Mouse (Mus musculus) ovary, adult 18-20 months (tissue): ENCODE results near the gene Snap47.

Source experiments
- DNase-seq: peaks from one replicate; pipeline ENCODE4 v3.0.0; 2022; ENCODE audit warnings: low spot score, mixed read lengths

Snap47 gene

DNA sequence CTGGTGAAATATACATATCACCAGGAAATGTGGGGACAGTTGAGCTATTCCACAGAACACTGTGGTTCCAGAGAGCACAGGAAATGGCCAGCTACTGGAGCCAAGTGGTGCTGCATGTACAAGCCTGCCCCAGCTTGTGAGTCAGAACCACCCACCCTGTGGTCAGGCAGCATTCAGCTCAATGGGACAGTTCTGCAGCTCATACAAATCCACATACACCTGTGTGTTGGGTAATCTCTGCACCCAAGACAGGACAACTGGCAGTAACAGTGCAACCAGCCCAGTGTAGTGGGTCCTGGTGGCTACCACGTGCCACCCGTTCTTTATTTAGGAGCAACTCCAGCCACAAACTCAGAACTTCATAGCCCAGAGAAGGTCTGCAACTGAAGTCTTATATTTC lies 29.0 kb downstream of the Snap47 start:
- no peak for DNase-seq

DNA sequence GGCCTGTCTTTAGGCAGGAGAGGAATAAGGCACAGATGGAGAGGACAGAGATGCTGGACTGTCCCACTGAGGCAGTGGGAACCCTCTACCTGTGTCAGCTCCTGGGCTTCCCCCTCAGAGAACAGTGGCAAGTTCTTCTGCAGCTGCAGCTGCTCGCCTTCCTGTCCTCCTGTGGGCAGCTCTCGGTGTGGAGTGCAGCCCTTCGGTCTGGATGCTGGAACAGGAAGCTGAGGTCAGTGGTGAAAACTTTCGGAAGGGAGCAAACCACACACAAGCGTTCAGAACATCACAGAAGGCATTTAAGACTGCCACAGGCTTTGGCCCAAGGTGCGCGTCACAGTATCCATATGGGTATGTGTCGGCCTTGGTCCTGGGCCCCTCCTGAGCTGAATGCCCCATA lies 29.6 kb downstream of the Snap47 start:
- DNase-seq, result no peak

DNA sequence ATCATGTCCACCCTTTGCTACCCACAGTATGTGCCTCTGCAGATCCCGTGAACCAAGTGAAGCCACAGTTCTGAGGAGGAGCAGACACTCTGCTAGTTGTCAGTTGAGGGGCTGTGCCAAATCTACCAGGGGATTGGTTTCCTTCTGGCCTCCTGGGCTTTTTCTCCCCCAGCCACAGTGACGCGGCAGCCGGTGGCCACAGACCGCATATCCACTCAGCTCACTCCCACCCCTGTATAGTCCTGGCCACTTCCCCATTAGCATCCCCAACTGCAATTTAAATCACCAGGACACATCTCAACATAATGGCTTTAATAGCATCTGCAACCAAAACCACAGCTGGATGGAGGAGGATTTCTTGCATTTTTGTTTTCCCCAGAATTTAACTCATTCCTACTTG lies 32.3 kb downstream of the Snap47 start:
- no peak for DNase-seq

DNA sequence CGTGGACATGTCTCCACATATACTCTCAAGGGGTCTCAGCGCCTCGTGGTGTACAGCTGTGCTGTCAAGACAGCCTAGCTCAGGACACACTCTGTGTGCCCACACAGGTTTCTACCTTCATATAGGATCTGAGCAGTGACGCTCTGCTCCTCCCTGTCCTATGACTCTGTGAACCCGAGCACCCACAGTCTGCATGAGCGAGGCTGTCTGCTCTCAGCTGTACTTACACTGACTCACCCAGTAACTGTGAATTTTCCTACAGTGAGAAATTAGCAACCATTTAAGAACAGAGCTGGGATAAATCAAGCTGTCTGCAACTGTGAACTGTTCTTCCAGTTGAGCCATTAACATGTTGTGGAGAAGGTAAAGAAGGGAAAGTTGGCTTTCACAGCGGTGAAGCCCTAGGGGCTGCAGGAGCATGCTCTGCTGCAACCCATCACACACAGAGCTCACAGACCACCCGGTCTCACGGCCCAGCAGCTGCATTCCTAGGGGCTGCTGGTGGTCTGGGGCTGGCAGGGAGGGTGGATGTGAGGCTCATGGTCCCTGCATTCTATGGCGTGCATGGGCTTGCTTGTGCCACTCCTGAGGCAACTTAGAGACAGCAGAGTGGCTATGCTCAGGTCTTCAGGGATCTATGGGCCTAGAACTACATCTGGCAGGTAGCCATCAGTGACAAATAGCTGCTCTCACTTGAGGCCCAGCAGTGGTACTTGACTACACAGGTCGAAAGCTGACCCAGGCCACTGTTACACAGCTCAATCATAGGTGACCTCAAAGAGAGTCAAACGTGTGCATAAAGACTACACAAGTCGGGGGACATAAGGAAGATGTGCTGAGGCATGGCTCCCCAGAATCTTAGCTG lies 37.8 kb downstream of the Snap47 start:
- DNase-seq, result no peak

DNA sequence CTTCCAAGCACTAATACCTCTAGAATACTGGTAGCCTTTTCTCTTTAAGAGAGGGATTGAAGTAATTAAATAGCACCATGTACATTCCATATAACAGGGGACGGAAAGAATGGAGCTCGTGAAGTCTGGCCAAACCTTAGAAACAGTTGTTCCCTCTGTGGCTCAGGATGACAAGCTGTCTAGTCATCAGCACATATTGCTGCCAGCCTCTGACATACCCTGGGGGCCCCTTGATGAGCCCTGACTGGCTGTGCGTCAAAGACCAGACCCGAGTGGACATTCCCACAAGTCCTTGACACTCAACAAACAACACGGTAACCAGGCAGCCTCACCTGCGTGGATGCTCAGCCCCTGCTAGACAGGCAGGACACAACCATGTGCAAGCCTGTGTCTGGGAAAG lies 38.9 kb downstream of the Snap47 start:
- DNase-seq, result no peak

DNA sequence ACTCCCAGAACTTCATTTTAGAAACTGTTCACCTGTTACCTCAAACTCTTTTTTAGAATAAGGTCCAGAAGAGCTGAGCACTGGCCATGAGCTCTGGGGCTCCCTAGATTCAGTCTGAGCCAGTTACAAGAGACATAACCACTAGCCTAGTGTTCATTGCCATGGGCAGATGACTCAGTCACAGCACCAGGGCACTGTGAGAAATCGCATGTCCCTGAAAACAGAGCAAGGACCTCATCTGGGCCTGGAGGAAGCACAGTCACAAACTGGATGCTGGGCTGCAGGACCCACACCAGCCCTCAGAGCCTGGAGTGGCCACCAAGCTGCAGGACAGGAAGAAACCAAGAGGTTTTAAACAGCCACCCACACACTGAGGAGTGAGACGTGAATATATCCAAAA lies 40.1 kb downstream of the Snap47 start:
- DNase-seq, result no peak

DNA sequence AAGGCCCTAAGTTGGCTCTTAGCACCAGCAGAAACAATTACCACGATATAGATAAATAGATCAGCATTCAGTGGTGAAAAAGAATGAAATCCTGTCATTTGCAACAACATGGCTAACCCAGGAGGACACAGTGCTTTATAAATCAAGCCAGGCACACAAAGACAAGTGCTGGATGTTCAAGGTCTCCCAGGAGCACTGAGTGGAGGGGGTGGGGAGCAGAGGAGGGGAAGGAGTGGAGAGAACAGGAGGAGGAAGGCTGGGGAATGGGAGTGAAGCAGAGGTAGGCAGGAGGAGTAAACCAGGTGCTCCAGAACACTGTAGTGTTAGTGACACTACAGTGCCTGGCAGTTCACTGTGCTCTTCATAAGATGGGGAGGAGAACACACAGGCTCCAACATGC lies 45.2 kb downstream of the Snap47 start:
- DNase-seq, result no peak

DNA sequence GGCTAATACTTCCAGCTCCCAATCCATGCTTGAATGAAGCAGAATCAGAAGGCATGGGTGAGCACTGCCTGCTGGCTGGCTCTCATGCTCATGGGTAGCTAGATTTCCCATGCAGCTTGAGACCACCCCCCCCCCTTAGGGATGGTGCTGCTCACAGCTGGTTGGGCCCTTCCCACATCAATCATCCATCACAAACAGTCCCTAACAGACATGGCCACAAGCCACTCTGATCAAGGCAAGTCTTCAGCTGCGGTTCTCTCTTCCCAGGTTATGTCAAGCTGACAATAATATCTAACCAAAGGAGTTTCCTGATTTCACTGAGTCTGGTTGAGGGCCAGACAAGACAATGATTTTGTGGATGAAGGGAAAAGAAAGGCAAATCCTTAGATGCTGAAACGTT lies 50.1 kb downstream of the Snap47 start:
- no peak for DNase-seq

DNA sequence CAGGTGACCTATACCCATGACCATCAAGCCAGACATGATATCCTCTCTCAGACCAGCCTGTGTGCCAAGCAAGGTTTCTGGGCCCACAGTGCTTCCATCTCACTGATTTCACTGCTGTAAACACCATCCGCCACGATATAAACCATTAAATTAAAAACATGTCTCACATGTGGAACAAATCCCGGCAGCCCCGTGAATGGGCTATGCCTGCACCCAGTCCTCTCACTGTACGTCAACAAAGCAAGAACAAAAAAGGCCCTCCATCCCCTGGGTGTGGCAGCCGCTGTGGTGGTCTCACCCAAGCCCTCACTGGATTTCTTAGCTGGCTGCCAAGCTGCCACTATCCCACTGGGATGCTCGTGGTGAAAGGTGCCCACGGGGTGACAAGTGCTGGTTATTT lies 51.2 kb downstream of the Snap47 start:
- no peak for DNase-seq

DNA sequence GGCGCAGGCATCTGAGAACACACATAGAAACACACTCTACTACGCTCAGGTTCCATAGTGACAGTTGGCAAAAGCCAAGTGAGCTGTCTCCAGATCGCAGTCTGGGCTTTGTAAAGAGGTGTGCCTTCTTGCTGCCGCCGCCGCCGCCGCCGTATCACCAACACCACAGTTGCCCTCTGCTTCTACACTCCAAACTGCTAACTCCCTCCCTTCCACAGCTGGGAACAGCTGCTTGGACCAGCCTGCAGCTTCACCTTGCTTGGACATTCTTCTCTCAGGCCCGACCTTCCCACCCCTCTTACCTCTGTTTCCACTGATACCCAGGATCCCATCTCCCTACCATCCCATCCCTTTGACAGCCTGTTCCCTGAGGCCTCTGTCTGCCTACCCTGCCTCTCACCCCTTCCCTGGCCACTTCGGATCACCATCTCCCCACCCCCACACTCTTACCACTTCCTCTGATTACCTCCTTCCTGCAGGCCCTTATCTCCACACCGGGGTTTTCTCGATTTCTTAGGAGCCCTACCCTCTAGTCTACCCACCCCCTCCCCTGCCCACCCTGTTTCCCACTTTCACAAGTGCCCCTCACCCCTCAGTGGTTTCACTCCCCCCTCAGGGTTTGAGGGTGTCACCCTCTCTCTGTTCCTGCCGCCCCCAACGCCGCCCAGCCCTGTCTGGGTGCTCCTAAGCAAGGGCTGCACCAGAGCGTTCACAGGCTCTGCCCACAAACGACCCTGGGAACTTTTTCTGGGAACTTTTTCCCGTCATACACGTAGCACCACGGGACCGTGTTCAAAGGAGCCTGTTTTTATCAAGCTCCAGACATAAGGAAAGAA lies 53.2 kb downstream of the Snap47 start:
- no peak for DNase-seq

DNA sequence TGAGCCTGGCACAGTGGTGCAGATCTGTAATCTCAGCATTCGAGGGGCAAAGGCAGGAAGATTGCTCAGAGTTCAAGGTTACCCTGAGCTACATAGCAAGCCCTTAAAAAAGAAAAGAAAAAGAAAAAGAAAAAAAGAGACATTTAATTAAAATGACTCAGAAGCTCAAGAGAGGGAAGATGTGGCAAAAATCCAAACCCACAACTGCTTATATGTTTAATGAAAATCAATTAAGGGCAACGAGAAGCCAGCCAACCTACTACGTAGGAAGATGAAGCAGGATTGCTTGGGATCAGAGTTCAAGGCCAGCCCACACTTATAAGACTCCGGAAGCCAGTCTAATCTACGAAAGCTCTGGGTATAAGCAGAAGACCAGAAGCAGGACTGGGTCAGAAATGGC lies 56.5 kb downstream of the Snap47 start:
- DNase-seq, result no peak

DNA sequence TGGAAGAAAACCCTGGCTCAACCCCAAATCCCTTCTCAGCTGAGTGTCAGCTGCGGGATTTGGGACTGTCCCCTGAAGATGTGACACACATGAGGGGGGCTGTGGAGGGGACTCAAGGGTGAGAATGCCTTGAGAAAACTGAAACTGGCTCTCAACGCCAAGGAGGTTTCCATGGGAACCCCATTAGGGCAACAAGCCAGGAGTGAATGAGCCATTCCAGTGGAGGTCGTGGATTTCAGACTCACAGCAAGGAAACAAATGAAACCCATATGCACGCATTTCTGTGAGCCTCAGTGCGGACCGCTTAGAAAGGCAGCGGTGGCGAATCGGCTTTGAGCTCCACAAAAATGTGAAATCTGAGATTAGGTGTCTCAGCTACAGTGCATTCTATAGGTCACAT lies 57.4 kb downstream of the Snap47 start:
- DNase-seq, result peak; percentile 50

DNA sequence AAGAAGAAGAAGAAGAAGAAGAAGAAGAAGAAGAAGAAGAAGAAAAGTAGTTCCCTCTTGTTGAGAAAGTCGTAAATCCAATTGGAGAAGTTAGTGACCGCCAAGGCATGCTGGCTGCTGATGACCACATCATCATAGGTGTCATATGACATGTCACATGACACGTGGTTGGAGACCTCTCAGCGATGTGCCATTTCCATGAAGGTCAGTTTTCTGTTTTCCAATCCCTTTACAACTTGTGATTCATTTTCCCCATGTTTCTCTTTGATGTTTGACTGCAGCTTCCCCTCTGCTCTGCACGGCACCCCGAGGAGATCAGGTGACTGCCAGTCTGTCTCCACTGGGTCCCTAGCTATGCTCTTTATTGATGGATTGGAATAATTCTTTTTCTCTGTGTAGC lies 58.7 kb downstream of the Snap47 start:
- no peak for DNase-seq

DNA sequence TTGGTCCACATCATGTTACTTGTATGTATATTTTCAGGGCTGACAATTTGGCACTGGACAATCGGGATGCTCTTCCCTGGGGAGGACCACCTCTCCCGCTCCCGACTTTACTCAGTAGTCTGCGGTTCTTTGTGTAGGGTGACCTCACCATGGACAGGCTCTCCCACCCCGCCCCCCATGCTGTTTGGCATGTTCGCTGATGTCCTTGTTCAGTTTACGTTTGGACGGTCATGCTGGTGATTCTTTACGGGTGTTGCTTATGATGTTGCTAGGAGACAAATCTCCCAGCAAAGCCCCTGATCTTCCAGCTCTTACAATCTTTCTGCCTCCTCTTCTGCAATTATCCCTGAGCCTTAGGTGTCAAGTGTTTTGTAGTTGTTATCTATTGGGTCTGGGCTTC lies 60.5 kb downstream of the Snap47 start:
- no peak for DNase-seq

DNA sequence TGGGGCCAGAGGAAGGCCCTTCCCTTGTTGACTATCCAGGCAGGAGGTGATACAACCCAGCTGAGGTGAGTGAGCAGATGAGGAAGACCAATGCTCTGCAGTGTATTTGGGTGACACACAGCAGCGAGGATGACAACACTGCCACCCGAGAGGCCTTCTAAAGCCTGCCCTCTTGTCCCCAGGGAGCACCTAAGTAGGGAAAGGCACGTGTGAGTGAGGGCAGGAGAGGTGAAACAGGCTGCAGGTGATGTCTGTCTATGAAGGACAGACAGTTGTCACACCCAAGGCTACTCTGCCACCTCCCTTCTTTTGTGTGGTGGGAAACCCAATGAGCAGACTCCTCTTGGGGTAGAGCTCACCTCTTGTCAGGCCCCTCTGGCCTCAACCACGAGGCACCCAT lies 61.4 kb downstream of the Snap47 start:
- DNase-seq, result no peak

DNA sequence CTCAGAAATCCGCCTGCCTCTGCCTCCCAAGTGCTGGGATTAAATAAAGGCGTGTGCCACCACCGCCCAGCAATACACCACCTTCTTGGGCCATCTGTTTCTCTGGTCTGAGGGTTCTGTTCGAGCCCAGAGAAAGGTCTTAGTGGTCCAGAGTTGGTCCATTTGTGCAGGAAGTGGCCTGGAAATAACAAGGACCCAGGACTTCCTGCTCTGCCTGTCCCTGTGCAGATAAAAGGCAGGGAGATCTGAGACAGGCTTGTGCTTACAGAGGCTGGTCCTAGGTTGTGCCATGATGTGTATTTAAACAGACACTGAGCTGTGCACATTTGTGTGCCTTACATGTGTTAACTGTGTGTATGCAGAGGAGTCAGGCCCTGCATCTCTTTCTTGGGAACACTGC lies 62.2 kb downstream of the Snap47 start:
- DNase-seq, result no peak

DNA sequence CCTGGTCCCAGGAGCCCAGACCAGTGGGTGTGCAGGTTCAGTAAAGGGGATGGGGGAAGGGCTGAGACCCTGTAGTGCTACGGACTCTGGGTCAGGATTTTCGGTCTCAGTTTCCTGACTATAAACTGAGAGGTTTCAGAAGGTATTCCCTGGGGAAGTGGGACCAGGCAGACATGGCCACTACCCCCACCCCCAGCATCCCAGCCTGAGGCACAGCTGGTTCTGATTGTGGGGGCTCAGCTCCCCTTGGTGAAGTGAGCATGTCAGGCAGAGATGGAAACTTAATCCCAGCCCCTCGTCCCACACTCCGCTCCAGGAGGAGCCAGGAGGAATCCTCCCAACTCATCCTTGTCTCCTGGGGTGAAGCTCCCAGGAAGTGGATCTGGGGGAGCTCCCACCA lies 63.5 kb downstream of the Snap47 start:
- no peak for DNase-seq

DNA sequence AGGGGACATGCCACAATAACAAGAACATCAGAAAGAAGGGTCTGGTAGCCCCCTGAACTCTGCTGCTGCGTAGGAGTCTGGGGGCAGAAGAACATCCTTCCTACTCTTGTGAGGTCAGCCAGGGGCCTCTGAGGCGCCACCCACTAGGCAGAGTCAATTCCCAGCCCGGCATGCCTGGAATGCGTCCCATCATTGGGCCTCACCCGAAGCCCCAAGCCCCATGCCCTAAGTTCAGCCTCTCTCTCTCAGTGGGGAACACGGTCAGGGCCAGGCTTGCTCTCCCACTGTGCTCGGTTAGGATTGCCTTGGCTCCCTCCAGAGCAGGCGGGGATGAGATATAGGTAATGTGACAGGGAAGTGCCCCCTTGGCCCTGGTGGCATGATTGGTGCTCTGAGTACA lies 65.9 kb downstream of the Snap47 start:
- DNase-seq, result no peak

DNA sequence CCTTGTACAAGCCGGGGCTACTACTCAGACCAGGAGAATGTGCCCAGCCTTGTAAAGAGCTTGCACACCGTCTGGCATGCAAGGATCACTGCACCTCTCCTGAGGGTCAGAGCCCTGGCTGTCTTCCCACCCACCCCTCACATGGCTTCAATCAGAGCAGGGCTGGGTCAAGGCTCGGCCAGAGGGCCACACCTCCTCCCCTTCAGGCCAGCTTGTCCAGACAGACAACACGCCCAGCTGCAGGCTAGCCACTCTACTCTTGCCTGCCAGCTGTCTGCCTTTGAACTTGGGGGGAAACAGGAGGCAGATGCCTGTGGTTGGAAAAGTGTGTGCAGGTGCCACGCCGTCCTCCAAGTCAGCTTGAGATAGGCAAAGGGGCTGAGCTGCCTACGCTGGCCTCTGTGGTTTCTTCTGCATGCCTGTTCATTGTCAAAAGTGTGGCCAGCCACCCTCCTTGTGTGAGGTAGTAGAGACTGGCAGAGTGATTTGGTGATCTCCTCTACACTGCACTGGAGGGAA lies 66.5 kb downstream of the Snap47 start:
- DNase-seq, result peak; percentile 37

DNA sequence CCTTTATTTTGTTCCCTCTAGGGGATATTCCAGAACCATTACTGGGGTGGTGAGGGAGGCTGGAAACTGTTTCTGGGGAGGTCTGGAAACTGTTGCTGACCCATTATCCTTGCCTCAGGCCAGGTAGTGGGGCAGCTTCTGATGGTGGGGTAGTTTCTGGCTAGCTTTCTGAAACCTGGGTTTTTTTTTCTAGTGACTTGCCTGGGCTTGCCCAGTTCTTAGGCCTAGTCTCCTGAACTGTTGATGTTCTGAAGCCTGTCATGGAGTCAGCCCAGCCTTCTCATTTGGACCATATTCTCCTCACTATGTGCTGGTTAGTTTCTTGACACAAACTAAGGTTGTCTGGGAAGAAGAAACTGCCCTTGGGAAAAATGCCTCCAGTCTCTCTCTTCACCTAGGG lies 71.4 kb downstream of the Snap47 start:
- DNase-seq, result no peak

DNA sequence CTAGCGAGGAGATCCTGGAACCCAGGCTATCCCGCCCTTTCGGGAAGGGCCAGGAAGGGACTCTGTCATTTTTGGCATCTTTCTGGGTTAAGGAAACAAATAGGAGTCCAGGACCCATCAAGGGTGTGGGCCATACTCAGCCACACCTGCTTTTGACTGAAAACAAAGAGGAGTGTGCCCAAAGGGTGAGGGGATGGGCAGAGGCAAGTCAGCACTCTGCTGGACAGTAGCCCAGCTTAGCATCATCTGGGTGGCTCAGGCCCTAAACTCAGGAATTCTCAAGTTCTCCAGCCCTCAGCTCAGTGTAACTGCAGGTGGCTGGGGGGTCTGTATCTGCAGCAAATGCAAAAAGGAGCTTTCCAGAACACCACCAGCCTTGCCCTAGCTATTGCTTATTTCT lies 73.0 kb downstream of the Snap47 start:
- no peak for DNase-seq

DNA sequence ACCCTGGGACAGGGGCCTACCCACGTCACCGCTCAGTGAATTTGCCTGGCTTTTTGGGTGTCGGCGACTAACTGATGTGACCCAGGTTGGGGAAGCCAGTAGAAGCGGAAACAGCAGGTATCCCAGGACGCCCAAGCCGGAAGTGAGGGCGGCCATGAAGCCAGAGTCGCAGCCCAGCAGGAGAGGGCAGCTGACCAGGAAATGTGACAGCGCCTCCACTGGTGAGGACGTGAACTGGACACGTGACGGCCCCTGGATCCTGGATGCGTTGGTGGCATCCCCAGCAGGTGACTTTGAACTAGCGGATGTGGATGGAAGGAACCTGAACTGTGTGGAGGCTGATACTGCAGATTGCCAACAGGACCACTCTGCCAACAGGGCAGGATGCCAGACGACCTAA lies 75.5 kb downstream of the Snap47 start, which contains the start of gene Prss38:
Gene Prss38, minus strand, starts transcription at position 183 of the 400 bp plus-strand sequence.
- no peak for DNase-seq

DNA sequence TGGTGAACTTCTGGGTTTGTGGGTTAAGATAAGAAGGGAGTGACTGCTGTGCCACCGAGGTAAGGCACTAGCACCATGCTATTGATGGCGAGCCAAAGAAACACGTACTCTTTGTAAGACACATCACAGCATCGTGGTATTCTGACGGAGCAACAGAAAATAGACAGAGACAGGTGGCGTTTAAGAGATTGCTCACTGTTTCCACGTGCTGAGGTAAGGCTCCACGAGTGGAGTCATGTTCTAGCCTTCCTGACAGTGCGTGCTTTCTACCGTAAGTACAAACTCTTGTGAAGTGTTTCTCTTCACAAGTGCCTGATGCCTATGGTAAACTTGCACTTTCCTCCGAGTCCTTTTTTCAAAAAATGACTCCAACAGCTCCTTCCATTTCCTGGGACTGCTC lies 81.1 kb downstream of the Snap47 start:
- no peak for DNase-seq
